Comparison of ENCODE assay signal across 8 mouse cellular contexts in genomic region chr11:107470521-107471041, GRCm38 (mm10). TPM values are rescaled to one million over a fixed set of nuclear protein-coding genes. Genes with fewer than 3 reads are reported as not detected.
DNase-seq lines count a peak whose midpoint lies in the region; ATAC-seq lines count a peak whose summit lies in the region.

Gene Pitpnc1 (minus strand): TSS chr11:107470699.

- peak within 1 kb of the TSS; percentile 95 for H3K4me2 ChIP-seq in heart, embryonic 13.5 days
- peak within 1 kb of the TSS; percentile 95 for H3K4me2 ChIP-seq in liver, embryonic 12.5 days
- H3K4me2 ChIP-seq in stomach, embryonic 14.5 days (replicated peaks; ENCODE audit: low read depth, low read length): peak within 1 kb of the TSS; percentile 90

- H3K36me3 ChIP-seq in heart, embryonic 13.5 days: no peaks in the 10 kb centered on the region
- no peaks in the 10 kb centered on the region for H3K36me3 ChIP-seq in liver, embryonic 12.5 days
- no peaks in the 10 kb centered on the region for H3K36me3 ChIP-seq in stomach, embryonic 14.5 days (ENCODE audit: control insufficient read depth, insufficient read depth, low read length)

- no peaks in the 10 kb centered on the region for H3K27me3 ChIP-seq in heart, embryonic 13.5 days (replicated peaks)
- no peaks in the 10 kb centered on the region for H3K27me3 ChIP-seq in liver, embryonic 12.5 days (replicated peaks)
- H3K27me3 ChIP-seq in stomach, embryonic 14.5 days (ENCODE audit: control insufficient read depth, insufficient read depth, low read length): no peaks in the 10 kb centered on the region

- peaks cover 14% of the 10 kb centered on the region for H3K4me1 ChIP-seq in brown adipose tissue, adult 24 weeks (ENCODE audit: control insufficient read depth, insufficient read depth, insufficient read length, low read length)
- peaks cover 27% of the 10 kb centered on the region for H3K4me1 ChIP-seq in heart, embryonic 13.5 days
- peaks cover 51% of the 10 kb centered on the region for H3K4me1 ChIP-seq in liver, embryonic 12.5 days
- H3K4me1 ChIP-seq in stomach, embryonic 14.5 days (ENCODE audit: control insufficient read depth, insufficient read depth, low read length): peaks cover 14% of the 10 kb centered on the region

- H3K9me3 ChIP-seq in heart, embryonic 13.5 days: no peaks in the 10 kb centered on the region
- no peaks in the 10 kb centered on the region for H3K9me3 ChIP-seq in liver, embryonic 12.5 days (replicated peaks)
- no peaks in the 10 kb centered on the region for H3K9me3 ChIP-seq in stomach, embryonic 14.5 days (ENCODE audit: control insufficient read depth, low read depth, low read length)

- peak within 1 kb of the TSS; percentile 78 for H3K27ac ChIP-seq in brown adipose tissue, adult 24 weeks (replicated peaks; ENCODE audit: low read depth, low read length)
- peak within 1 kb of the TSS; percentile 88 for H3K27ac ChIP-seq in heart, embryonic 13.5 days (replicated peaks)
- peak within 1 kb of the TSS; percentile 98 for H3K27ac ChIP-seq in liver, embryonic 12.5 days
- H3K27ac ChIP-seq in stomach, embryonic 14.5 days (ENCODE audit: low read length): peak within 1 kb of the TSS; percentile 93

- ATAC-seq in erythroid progenitor cell, adult 5-6 weeks (replicated peaks; ENCODE audit: low FRiP score, poor library complexity, severe bottlenecking): peak; percentile 73
- peak; percentile 78 for ATAC-seq in heart, embryonic 13.5 days (ENCODE audit: extremely low read depth, insufficient number of reproducible peaks, low FRiP score, low TSS enrichment)
- ATAC-seq in liver, embryonic 12.5 days: peak; percentile 82
- ATAC-seq in stomach, embryonic 14.5 days (ENCODE audit: insufficient number of reproducible peaks, insufficient read depth, low FRiP score, low read depth): peak; percentile 87

- H3K9ac ChIP-seq in heart, embryonic 13.5 days: peak within 1 kb of the TSS; percentile 94
- peak within 1 kb of the TSS; percentile 93 for H3K9ac ChIP-seq in liver, embryonic 12.5 days
- H3K9ac ChIP-seq in stomach, embryonic 14.5 days (replicated peaks; ENCODE audit: low read depth, low read length): peak within 1 kb of the TSS; percentile 81

- DNase-seq in CD4-positive helper T cell, adult 2 months (ENCODE audit: low read depth, low spot score): peak; percentile 92
- peak; percentile 93 for DNase-seq in kidney, postnatal 10 days
- peak; percentile 93 for DNase-seq in naive thymus-derived CD4-positive, alpha-beta T cell, adult 2 months (ENCODE audit: low read depth)

- under 1% methylated on average over 37 of the region's 37 CpGs for WGBS in heart, embryonic 13.5 days
- 1% methylated on average over 37 of the region's 37 CpGs for WGBS in liver, embryonic 12.5 days (ENCODE audit: insufficient replicate concordance)
- under 1% methylated on average over 36 of the region's 37 CpGs for WGBS in stomach, embryonic 14.5 days

- H3K4me3 ChIP-seq in brown adipose tissue, adult 24 weeks (ENCODE audit: insufficient read depth, low read depth, low read length): peak within 1 kb of the TSS; percentile 63
- peak within 1 kb of the TSS; percentile 89 for H3K4me3 ChIP-seq in heart, embryonic 13.5 days
- H3K4me3 ChIP-seq in liver, embryonic 12.5 days: peak within 1 kb of the TSS; percentile 83
- peak within 1 kb of the TSS; percentile 62 for H3K4me3 ChIP-seq in stomach, embryonic 14.5 days (ENCODE audit: low read depth, low read length)

RNA-seq across cellular contexts. Expression of gene Pitpnc1, which starts in this region (rescaled TPM):
- polyA plus RNA-seq in brown adipose tissue, adult 24 weeks (2012; ENCODE audit: insufficient read depth, insufficient read length, missing spikeins): 13.8 and 23.1 TPM in 2 replicates
- total RNA-seq in erythroid progenitor cell, adult 5-6 weeks (2015; ENCODE audit: low replicate concordance): 27.4 and 35.2 TPM in 2 replicates
- total RNA-seq in erythroid progenitor cell, adult 5-6 weeks (2017; ENCODE audit: low replicate concordance): 14.7 and 21.9 TPM in 2 replicates
- 9.3 and 9.9 TPM in 2 replicates for polyA plus RNA-seq in heart, embryonic 13.5 days (2015; fragmentation: Nextera tagmentation; extraction: Ambion mirVana)
- 9.7 and 9.9 TPM in 2 replicates for polyA plus RNA-seq in liver, embryonic 12.5 days (2016; fragmentation: Nextera tagmentation; extraction: Ambion mirVana)
- 15.5 and 15.7 TPM in 2 replicates for polyA plus RNA-seq in stomach, embryonic 14.5 days (2014; fragmentation: Nextera tagmentation; extraction: Ambion mirVana)

Comparison
In these comparisons a context has a peak if more than half of its experiments do, and no peak if none do; other contexts are left out.
1. Peak in every context shown above with its lines: DNase-seq, ATAC-seq, H3K4me3 ChIP-seq and H3K27ac ChIP-seq.